Mouse (Mus musculus) bone marrow macrophage, adult 2 months (primary cell): Measurements from ENCODE around the gene Pip4k2a.

Experiments
- CTCF ChIP-seq: IDR thresholded peaks from 2 replicates; pipeline ENCODE4 v1.5.1; 2012; ENCODE audit warnings: low read depth, mild to moderate bottlenecking, low read length, moderate library complexity
- POLR2A ChIP-seq: IDR thresholded peaks from 2 replicates; pipeline ENCODE4 v1.6.1; 2012; ENCODE audit warnings: mild to moderate bottlenecking, low read depth, low read length, borderline replicate concordance

DNA sequence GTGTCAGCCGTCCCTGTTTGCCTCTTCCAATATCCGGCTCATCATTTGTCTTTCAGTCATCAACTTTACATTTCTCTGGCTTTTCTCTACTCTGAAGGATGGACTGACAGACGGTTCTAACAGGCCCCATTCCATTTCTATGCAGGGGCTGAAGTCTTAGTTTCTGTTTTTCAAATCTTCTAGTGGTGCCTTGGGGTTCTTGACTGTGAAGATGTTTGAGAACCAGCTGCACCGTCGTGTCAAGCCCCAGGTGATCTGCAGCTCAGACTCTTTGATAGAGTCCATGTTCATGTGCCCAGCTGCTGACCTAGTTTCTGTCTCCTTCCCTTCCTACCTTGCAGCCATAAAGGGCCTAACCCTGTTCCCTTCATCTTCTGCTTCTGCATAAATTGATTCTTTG lies 18.4 kb upstream of the Pip4k2a start:
- TF ChIP-seq POLR2A (no peak), CTCF (no peak)
